Mouse (Mus musculus) cerebellum, postnatal 36 days (tissue): ENCODE measurements around the gene Vmn1r44.
"Not testable (repeated sequence)": the region's sequence is repeated elsewhere in the genome, so short reads cannot be mapped to it uniquely, and the experiment has no call there.

Source experiments
- DNase-seq, 2 experiments: peaks; one replicate each; pipeline ENCODE4 v3.0.0; 2021 to 2022; ENCODE audit warnings: mixed read lengths in 2 of 2

The Vmn1r44 gene

DNA sequence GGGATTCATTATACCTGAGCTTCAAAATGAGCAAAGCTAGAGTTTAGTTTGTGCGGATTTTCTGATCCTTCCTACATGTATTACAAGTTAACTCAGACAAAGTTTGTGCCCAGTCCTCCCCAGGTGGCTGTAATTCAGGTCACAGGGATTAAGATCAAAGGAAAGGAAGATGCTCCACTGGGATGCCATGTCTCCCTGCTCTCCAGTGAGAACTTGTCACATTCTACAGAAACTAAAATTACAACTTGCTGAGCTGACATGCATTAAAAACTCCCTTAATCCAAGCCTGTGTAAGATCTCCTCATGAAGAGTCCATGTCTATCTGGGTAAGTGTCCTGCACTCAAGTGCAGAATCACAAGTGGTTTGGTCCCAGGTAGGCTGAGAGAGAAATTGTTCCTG is at the start of gene Vmn1r44:
Gene Vmn1r44, plus strand, starts transcription at position 301 of the 400 bp plus-strand sequence.
- no peak for DNase-seq

DNA sequence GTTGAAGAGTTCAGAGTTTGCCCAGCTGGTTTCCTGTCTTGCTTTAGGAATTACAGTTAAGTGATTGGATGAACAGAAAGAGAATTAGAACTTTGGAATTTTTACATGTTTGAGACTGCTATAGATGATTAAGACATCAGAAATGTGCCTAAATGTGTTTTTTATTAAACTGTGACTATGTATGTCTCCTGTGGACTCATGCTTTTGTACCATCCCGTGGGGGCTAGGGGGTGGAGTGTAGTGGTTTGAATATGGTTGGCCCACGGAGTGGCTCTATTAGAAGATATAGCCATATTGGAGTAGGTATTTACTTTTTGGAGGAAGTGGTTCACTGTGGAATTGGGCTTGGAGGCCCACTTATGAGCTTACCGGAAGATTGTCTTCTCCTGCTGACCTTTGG is 25.9 kb upstream of the Vmn1r44 start:
- DNase-seq, result no peak

DNA sequence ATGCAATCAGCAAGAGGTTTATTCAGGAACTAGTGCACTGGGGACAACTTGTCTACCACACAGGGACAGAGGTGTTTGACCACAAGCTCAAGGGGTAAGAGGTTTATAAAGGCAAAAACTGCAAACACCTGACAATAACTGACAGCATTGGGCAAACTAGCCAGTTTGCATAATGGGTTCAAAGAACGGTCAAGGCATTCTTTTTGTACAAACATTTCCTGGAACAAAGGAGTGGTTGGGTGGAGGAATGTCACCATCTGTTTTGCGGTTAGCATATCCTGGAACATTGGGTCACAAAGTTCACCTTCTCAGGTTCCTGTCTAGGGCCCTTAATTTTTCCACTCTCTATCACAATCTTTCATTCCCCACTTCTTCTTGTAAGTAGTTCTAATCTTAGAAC is 23.6 kb upstream of the Vmn1r44 start:
- DNase-seq, result no peak

DNA sequence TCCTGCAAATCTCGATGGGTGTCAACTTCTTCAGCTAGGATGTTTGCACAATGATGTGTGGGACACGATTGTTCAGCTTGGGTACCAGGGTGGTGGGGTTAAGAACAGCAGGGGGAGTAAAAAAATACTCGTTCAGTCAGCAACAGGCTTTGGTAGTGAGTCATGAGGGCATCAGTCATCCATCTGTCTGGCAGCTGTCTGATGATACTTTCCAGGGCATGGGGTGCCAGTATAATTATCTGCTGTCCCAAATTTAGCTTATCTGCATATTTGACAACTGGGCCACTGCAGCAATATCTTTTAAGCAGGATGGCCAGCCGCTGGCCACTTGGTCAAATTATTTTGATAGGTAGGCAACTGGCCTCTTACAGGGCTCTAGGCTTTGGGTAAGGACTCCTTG is 19.7 kb upstream of the Vmn1r44 start:
- DNase-seq, result no peak

DNA sequence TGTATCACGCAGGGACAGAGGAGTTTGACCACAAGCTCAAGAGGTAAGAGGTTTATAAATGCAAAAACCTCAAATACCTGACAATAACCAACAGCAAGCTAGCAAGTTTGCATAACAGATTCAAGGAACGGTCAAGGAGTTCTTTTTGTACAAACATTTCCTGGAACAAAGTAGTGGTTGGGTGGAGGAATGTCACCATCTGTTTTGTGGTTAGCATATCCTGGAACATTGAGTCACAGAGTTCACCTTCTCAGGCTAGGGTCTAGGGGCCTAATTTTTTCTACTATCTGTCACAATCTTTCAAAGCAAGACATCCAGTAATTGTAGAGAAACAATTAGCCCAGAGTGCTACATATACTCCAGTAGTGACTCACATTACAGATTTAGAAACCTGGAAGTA is 16.2 kb upstream of the Vmn1r44 start:
- no peak for DNase-seq

DNA sequence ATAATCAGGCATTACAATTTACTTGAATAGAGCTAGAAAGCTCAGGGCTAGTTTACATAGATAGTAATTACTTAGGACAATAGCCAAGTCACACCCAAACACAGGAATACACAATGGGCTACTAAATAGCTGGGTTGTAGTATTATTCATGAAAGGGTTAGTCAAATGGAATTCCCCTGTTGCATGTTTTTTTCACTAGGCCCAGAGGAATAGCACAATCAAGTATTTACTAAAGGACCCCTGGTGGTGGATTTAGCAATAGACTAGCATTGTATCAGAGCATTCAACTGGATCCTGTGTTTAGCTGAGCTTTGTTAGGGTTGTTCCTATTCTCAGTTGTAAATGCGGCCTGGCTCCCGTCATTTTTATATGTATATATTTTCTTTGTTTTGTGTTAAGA is 15.5 kb upstream of the Vmn1r44 start:
- DNase-seq, result no peak

DNA sequence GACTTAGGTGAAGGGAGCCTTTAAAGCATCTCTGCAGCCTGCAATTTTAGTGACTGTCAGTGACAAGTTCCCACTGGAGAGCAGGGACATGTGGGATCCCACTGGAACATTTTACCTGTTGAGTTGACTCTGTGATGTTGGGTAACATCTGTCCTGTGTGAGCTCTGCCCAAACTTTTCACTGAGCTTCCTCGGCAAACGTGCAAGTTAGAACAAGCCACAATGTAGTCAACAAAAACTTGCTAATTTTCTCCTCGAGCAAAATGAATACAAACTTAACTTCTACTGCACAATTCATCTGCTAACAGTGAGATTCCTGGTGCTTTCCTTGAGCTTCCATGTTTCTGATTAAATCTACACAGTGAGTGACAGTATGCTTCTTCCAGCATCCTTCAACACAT is 7.1 kb upstream of the Vmn1r44 start, which contains the start of the genes Vmn1r42 and Vmn1r43:
Gene Vmn1r42, minus strand, starts transcription at position 101 of the 400 bp plus-strand sequence.
Gene Vmn1r43, minus strand, starts transcription at position 101 of the 400 bp plus-strand sequence.
- DNase-seq, result not testable (repeated sequence)

DNA sequence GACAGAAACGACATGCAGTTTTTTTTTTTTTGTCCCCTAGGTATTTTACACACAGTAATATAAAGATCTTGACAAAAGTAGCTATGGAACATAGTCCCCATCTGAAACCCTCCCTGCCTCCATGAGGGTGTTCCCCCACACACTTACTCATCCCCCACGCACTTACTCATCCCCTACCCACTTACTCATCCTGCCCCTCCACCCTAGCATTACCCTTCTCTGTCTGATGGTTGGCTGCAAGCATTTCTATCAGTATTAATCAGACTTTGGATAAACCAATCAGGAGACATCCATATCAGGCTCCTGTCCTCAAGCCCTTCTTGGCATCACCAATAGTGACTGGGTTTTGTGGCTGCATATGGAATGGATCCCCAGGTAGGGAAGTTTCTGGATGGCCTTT is 6.5 kb upstream of the Vmn1r44 start:
- no peak for DNase-seq

DNA sequence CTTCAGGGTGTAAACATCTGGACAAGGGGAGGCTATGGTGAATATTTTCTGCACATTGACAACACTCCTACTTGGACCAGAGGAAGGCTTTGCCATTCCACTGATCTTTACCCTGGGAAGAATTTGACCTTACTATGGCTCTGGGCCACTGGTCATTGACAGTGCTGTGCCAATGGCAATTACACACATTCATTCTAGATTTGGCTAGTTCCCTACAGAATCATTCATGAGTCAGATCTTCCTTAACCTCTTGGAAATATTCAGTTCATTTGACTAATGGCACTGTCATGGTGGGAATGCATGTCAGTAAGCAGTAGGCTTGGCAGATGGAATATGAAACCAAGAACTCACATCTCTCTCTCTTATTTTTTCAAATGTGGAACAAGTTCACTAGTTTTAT is 2.6 kb upstream of the Vmn1r44 start:
- no peak for DNase-seq

DNA sequence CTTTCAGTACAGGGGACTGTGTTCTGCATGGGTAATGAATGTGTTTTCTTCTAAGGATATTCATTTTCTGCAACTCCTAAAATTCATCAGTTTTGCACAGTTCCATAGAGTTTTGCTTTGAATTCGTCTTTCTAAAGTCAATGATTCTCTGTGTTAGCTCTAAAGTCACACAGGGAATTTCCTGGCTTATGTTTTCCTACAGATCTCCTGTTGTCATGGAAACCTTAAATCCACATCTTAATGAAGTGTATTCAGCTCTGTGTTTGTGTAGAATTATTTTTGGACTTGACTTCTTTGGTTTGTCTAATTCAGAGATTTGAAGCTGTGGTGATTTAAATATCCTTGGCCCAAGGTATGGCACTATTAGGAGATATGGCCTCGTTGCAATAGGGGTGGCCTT is 352 bp downstream of the Vmn1r44 start:
- no peak for DNase-seq

DNA sequence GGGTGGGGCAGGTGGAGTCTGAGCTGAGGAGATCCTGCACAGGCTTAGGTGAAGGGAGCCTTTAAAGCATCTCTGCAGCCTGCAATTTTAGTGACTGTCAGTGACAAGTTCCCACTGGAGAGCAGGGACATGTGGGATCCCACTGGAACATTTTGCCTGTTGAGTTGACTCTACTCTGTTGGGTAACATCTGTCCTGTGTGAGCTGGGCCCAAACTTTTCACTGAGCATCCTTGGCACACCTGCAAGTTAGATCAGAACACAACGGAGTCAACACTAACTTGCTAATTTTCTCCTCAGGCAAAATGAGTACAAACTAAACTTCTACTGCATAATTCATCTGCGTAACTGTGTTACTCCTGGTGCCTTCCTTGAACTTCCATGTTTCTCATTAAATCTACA is 57.0 kb downstream of the Vmn1r44 start, which contains the start of gene Vmn1r45:
Gene Vmn1r45, minus strand, starts transcription at position 101 of the 400 bp plus-strand sequence.
- DNase-seq, result not testable (repeated sequence)

DNA sequence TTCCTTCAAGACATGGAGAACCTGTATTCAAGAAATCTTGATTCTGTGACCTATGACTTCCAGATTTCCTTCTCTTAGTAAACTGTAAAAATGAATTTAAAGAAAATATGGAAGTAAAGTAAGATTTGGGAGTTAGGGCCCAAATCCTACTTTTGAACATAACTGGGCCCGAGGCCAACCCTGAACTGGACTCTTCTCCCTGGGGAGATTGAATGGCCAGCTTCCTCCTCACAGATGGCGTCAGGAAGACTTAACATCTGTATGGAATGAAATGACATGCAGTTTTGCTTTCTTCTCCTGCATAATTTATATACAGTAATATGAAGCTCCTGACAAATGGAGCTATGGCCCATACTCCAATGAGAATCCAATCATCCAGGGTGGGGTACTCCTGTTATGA is 57.5 kb downstream of the Vmn1r44 start:
- no peak for DNase-seq
